Mouse (Mus musculus) hindbrain, embryonic 14.5 days (tissue): Measurements from ENCODE around the gene Mtpn. TPM values are rescaled to one million over a fixed set of nuclear protein-coding genes. Genes with fewer than 3 reads are reported as not detected.

Experiments
- ATAC-seq: fragments of 200-750 bp; cut with Nextera tagmentation; 2 replicates; pipeline ENCODE4 v1.8.0; 2017; ENCODE audit warnings: moderate number of reproducible peaks, mild to moderate bottlenecking, moderate TSS enrichment, moderate library complexity; ENCODE audit not compliant: low FRiP score
- DNase-seq: peaks from one replicate; pipeline ENCODE4 v3.0.0-alpha.2; 2015; ENCODE audit warnings: low spot score
- H3K27ac ChIP-seq: fragments of 300-500 bp; sonication (generic); 2 replicates; pipeline ENCODE4 v1.5.1; 2014; ENCODE audit warnings: mild to moderate bottlenecking, moderate library complexity
- H3K27me3 ChIP-seq: fragments of 300-500 bp; sonication (generic); 2 replicates; pipeline ENCODE4 v1.6.1; 2014; ENCODE audit warnings: mild to moderate bottlenecking, low read length, mixed read lengths; ENCODE audit not compliant: control insufficient read depth, insufficient read depth
- H3K36me3 ChIP-seq: fragments of 300-500 bp; sonication (generic); replicated peaks from 2 replicates; pipeline ENCODE4 v1.6.1; 2014; ENCODE audit not compliant: control insufficient read depth, insufficient read depth
- H3K4me1 ChIP-seq: fragments of 300-500 bp; sonication (generic); replicated peaks from 2 replicates; pipeline ENCODE4 v1.6.1; 2014; ENCODE audit warnings: antibody characterized with exemption, low read length, mixed read lengths; ENCODE audit not compliant: control insufficient read depth, insufficient read depth
- H3K4me2 ChIP-seq: fragments of 300-500 bp; sonication (generic); replicated peaks from 2 replicates; pipeline ENCODE4 v1.6.1; 2014; ENCODE audit warnings: mild to moderate bottlenecking, moderate library complexity
- H3K4me3 ChIP-seq: fragments of 300-500 bp; sonication (generic); replicated peaks from 2 replicates; pipeline ENCODE4 v1.5.1; 2014; ENCODE audit warnings: mild to moderate bottlenecking, low read length
- H3K9ac ChIP-seq: fragments of 300-500 bp; sonication (generic); 2 replicates; pipeline ENCODE4 v1.6.1; 2014
- H3K9me3 ChIP-seq: fragments of 300-500 bp; sonication (generic); 2 replicates; pipeline ENCODE4 v1.6.1; 2016; ENCODE audit warnings: low read length; ENCODE audit not compliant: control insufficient read depth
- WGBS: fragments of 180-500 bp; shearing (Covaris S2); extraction: QIAGEN DNeasy Blood & Tissue Kit; methylation state at CpG from one replicate; pipeline ENCODE4 v1.1.7; 2014; 5-methylcytosine and 5-hydroxymethylcytosine counted together
- polyA plus RNA-seq: library from polyadenylated mRNA; unstranded; fragments of >200 nt; fragmentation: Nextera tagmentation; extraction: Ambion mirVana; gene quantifications from 2 replicates; pipeline ENCODE4 v1.2.1, GENCODE M21; 2014

The Mtpn gene
- polyA plus RNA-seq, 1 experiment from 2014 or later: 171 TPM

DNA sequence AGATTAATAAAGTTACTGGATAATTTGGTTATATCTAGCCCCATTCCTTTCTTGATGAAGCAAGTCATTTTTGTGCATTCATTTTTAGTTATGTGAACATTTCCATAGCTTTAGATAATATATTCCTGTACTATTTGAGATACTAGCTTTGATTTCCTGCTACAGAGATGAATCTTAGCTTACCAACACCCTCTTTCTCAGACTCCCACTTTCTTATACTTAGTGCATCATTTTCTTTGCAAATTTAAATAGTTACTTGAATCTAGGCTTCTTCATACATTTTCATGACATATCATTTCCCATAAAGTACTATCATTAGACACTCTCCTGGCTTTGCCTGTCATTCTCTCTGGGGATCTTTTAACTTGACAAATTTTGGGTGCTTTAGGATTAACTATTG, 26.3 kb downstream of the Mtpn start:
- Histone ChIP-seq H3K4me1 (no peaks in the 10 kb centered on the region), H3K4me2 (no peak overlapping the region), H3K27me3 (no peaks in the 10 kb centered on the region), H3K4me3 (no peak overlapping the region), H3K9me3 (no peaks in the 10 kb centered on the region), H3K27ac (no peak overlapping the region), H3K9ac (no peak overlapping the region), H3K36me3 (peaks cover 18% of the 10 kb centered on the region)
- no peak for DNase-seq
- ATAC-seq: no peak

DNA sequence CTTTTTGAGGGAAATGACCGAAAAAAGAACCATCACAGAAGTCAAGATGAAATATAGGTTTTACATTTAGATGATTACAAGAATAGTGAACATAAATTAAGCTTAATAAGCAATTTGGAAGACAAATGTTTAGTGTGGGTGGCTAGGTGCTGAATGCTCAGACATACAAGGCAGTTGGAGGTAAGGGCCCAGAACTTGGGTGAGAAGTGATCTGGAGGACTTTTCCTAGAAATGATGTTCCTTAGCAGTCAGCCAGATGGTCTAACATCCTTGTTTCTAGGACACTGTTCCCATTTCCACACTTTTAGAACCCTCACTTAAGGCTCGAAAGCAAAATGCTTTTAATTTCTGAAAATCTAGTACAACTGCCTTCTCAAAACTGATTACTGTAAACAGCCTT, 34.9 kb downstream of the Mtpn start:
- Histone ChIP-seq H3K4me1 (no peaks in the 10 kb centered on the region), H3K36me3 (no peaks in the 10 kb centered on the region), H3K9me3 (no peaks in the 10 kb centered on the region), H3K27ac (no peak overlapping the region), H3K4me3 (no peak overlapping the region), H3K27me3 (no peaks in the 10 kb centered on the region), H3K9ac (no peak overlapping the region), H3K4me2 (no peak overlapping the region)
- DNase-seq: no peak
- WGBS: 92% methylated on average over 2 of the region's 2 CpGs
- no peak for ATAC-seq

DNA sequence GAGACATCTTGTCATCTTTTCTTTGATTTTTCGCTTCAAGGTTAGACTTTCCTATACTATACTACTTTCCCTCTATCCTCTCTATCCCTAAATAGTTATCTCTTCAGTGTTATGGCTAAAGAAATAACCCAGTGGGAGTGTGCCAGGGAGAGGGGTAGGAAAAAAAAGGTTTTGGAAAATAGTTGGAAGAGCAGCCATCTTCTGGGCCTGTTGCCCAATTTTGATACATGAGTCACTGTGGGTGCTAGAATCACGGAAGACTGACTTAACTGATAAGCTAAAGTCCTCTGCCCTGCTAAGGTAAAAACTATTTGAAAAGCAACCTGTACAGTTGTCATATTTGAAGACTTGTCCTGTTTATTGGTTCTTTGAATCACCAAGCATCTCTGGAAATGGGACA, 36.8 kb downstream of the Mtpn start:
- H3K4me3 ChIP-seq: no peak overlapping the region
- H3K9me3 ChIP-seq: no peaks in the 10 kb centered on the region
- H3K27me3 ChIP-seq: no peaks in the 10 kb centered on the region
- H3K36me3 ChIP-seq: no peaks in the 10 kb centered on the region
- ATAC-seq (no peak), DNase-seq (no peak)
- H3K27ac ChIP-seq: no peak overlapping the region
- 88% methylated on average over 2 of the region's 2 CpGs for WGBS
- no peak overlapping the region for H3K9ac ChIP-seq
- H3K4me2 ChIP-seq: no peak overlapping the region
- H3K4me1 ChIP-seq: no peaks in the 10 kb centered on the region

DNA sequence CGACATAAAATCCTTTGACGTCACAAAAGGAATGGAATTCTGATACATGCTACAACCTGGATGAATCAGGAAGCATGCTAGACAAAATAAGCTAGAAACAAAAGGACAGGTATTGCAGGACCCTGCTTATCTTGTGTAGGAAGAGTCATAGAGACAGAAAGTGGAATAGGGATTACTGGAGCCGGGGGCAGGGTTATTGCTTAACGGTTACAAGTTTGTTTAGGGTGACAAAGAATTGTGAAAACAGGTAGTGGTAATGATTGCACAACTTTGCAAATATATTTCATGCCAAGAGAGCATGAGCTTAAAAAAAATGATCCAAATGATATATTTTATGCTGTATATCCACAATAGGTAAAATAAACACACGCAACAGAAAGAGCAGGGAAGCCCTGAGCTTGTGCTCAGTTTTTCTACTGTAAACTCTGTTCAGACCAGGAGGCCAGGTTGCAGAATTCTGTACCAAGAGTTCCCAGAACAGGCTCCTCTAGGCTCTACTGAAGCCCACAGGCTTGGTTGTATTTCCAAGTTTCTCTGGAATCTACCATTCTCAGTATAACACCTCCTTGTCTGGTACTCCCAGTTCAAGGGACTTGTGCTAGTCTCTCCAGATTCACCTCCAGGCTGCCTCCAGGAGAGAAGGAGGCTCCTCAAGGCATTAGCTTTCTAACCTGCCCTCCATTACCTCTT, 39.6 kb downstream of the Mtpn start:
- H3K9me3 ChIP-seq: no peaks in the 10 kb centered on the region
- H3K4me1 ChIP-seq: no peaks in the 10 kb centered on the region
- no peak overlapping the region for H3K9ac ChIP-seq
- no peaks in the 10 kb centered on the region for H3K36me3 ChIP-seq
- no peak overlapping the region for H3K27ac ChIP-seq
- H3K27me3 ChIP-seq: no peaks in the 10 kb centered on the region
- ATAC-seq: no peak
- H3K4me3 ChIP-seq: no peak overlapping the region
- WGBS: 94% methylated on average over 5 of the region's 5 CpGs
- no peak overlapping the region for H3K4me2 ChIP-seq
- no peak for DNase-seq

DNA sequence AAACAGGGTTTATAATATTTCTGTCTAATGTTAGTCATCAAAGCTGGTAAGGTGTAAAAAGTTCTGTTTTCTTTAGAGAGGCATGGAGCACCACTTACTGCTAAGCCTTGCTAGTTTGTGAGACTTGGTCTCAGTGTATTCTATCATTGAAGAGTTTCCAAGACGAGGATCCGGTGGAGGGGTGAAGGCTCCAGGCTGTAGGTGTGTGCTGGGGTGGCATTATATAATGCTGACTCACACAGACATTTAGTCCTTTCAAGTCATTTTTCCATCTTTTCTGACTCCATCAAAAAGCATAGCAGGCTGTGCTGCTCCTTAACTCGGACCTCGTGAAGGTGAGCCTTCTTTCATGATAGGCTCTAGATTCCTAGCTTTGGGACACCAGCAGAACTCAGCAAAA, 42.3 kb downstream of the Mtpn start:
- no peaks in the 10 kb centered on the region for H3K4me1 ChIP-seq
- ATAC-seq: no peak
- WGBS: 97% methylated on average over 4 of the region's 4 CpGs
- H3K4me3 ChIP-seq: no peak overlapping the region
- no peak overlapping the region for H3K4me2 ChIP-seq
- no peaks in the 10 kb centered on the region for H3K9me3 ChIP-seq
- no peaks in the 10 kb centered on the region for H3K27me3 ChIP-seq
- H3K36me3 ChIP-seq: no peaks in the 10 kb centered on the region
- DNase-seq: no peak
- no peak overlapping the region for H3K27ac ChIP-seq
- H3K9ac ChIP-seq: no peak overlapping the region

DNA sequence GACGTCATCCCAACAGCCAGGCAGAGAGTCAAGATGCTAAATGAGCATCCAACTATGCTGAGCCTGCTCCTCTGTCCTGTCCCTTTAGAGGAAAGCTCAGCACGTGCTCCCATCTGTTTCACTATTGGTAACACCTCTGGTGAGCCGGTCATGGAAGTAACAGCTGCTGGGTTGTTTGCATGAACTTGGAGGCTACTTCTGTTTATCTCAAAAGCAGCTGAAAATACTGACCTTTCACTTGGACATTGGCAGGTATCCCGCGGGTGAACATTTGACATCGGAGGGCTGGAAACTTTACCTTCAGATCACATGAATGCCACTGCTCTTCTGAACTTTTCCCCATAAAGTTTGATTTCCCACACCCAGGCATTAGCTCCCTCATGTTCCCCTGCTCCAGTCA, 45.8 kb downstream of the Mtpn start:
- H3K9ac ChIP-seq: no peak overlapping the region
- ATAC-seq (no peak), DNase-seq (no peak)
- 85% methylated on average over 6 of the region's 6 CpGs for WGBS
- H3K4me2 ChIP-seq: no peak overlapping the region
- H3K9me3 ChIP-seq: no peaks in the 10 kb centered on the region
- no peak overlapping the region for H3K4me3 ChIP-seq
- H3K36me3 ChIP-seq: no peaks in the 10 kb centered on the region
- no peaks in the 10 kb centered on the region for H3K4me1 ChIP-seq
- no peaks in the 10 kb centered on the region for H3K27me3 ChIP-seq
- H3K27ac ChIP-seq: no peak overlapping the region

DNA sequence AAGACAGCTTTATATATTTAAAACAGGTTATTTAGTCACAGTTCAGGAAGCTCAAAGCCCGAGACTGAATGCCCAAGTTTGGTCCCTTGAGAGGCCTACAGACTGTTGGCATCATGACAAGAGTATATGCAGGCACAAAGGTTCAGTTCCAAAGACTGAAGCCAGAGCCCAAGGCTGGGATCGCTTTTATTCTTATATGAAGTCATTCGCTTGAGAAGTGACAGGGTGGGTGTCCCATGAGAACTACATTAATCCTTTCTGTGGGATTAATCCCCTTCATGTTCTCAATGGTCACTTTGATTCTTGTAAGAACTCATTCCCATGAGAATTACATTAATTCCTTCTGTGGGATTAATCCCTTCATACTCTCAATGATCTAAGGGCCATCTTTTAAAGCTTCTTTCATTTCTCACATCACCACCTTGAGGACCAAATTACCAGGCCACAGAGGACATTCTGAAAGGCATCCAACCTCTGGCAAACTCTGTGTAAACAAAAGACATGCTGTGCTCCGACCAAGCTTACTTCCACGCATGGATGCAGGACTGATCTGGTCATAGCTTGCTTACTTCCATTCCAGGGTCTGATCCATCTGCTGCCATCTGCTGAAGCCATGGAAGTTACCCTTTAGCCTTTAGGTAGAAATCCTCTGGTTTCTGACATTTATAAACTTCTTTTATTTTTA, 59.9 kb downstream of the Mtpn start:
- H3K9me3 ChIP-seq: no peaks in the 10 kb centered on the region
- no peak overlapping the region for H3K4me2 ChIP-seq
- DNase-seq: peak; percentile 39
- H3K4me3 ChIP-seq: no peak overlapping the region
- no peaks in the 10 kb centered on the region for H3K27me3 ChIP-seq
- ATAC-seq: no peak
- H3K27ac ChIP-seq: no peak overlapping the region
- no peaks in the 10 kb centered on the region for H3K4me1 ChIP-seq
- no peaks in the 10 kb centered on the region for H3K36me3 ChIP-seq
- no peak overlapping the region for H3K9ac ChIP-seq
- WGBS: 69% methylated on average over 5 of the region's 5 CpGs

DNA sequence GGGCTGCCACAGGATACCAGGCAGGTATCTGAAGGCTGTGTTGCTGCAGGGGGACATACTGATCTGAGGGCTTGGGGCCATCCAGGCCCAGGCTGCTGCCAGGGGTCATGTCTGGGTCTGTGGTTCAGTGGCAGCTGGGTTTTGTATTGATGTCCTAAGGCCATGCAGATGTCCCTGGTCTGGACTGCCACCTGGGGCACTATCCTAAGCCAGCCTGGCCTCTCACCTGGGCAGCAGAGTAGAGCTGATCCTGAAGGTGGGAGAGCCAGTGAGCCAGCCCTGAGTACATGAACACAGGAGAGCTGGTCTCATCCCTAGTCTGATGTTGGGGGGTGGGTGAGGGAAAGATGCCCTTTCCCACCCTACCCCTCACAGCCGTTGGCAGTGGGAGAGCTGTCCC, 62.9 kb downstream of the Mtpn start:
- WGBS: 87% methylated on average over 1 of the region's 1 CpGs
- Histone ChIP-seq H3K27me3 (no peaks in the 10 kb centered on the region), H3K4me2 (no peak overlapping the region), H3K27ac (no peak overlapping the region), H3K4me3 (no peak overlapping the region), H3K9ac (no peak overlapping the region), H3K36me3 (no peaks in the 10 kb centered on the region), H3K4me1 (no peaks in the 10 kb centered on the region), H3K9me3 (no peaks in the 10 kb centered on the region)
- ATAC-seq (no peak), DNase-seq (no peak)

DNA sequence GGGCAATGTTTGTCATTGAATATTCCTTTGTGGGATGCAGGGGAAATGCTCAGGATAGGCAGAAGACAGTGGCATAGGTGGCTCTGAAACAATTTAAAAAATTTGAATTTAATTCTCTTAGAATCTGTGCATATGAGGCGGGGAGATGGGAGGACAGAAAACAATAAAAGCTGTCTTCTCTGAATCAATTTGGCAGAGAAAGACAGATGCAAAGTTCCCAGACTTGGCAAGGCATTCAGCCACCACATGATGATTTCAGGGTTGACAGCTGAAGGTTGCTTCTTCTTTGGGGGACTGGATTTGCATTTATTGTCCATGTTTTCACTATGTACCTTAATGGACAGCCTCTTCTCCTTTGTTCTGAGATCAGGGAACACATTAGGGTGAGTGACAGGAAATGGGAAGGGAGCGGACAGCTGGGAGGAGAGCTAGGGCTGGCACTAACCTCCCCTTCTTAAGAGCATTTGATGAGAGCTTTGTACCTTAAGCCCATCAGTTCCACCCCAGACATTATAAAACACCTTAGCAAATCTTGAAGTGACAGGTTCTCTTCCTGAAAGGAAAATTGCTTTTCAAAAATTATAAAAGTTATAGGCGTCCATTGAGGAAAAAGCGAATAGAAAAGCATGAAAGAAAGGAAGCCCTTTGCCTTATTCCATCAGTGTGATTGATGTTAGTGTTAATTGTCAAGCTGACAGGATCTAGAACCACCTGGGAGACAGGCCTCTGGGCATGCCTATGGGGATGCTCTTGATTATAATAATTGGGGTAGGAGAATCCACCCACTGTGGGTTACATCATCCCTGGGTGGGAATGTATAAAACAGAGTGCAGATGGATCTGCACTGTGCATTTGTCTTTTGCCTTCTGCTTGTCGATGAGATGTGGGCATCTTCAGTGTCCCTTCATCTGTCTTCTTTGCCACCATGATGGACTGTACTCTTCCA, 76.0 kb downstream of the Mtpn start:
- WGBS: 65% methylated on average over 5 of the region's 5 CpGs
- H3K4me2 ChIP-seq: no peak overlapping the region
- H3K36me3 ChIP-seq: no peaks in the 10 kb centered on the region
- H3K27ac ChIP-seq: no peak overlapping the region
- H3K9ac ChIP-seq: no peak overlapping the region
- no peaks in the 10 kb centered on the region for H3K27me3 ChIP-seq
- H3K9me3 ChIP-seq: no peaks in the 10 kb centered on the region
- H3K4me3 ChIP-seq: no peak overlapping the region
- DNase-seq (no peak), ATAC-seq (no peak)
- no peaks in the 10 kb centered on the region for H3K4me1 ChIP-seq
